Mouse (Mus musculus) liver, embryonic 14.5 days (tissue): ENCODE measurements at regions not wholly inside any gene's neighbourhood (a gene's known extent, or its start where the extent isn't known, plus 50 kb on each side); places are given as distances from the start of the nearest gene placed in this dataset.

Source experiments
- CTCF ChIP-seq: IDR thresholded peaks from 2 replicates; pipeline ENCODE4 v1.5.1; 2016; ENCODE audit warnings: antibody characterized with exemption, low read depth, control low read depth
- EP300 ChIP-seq: IDR thresholded peaks from 2 replicates; pipeline ENCODE4 v1.6.1; 2016; ENCODE audit warnings: antibody characterized with exemption, low read depth

GRCm38 (mm10) chr11:84692638-84693037 is 126.7 kb downstream of the Mrm1 start:
- TF ChIP-seq CTCF (no peak), EP300 (peak; percentile 56)
